Mouse (Mus musculus): ENCODE data around the gene Isx.

The Isx gene

GRCm38 (mm10) chr8:74903054-74903842, 30.3 kb downstream of the Isx start:
- no peak for DNase-seq

- DNase-seq = no peak
Observed at GRCm38 (mm10) chr8:74906333-74906732, 33.4 kb downstream of the Isx start.

GRCm38 (mm10) chr8:74910708-74911107, 37.7 kb downstream of the Isx start:
- no peak for DNase-seq

- DNase-seq = no peak
Observed at GRCm38 (mm10) chr8:74920691-74921421, 47.9 kb downstream of the Isx start.

- no peak for DNase-seq
Observed at GRCm38 (mm10) chr8:74921882-74922518, 49.0 kb downstream of the Isx start.

GRCm38 (mm10) chr8:74927940-74928339, 55.0 kb downstream of the Isx start:
- DNase-seq = no peak

- peak; percentile 15 for DNase-seq
Observed at GRCm38 (mm10) chr8:74930731-74931130, 57.8 kb downstream of the Isx start.

- peak; percentile 36 for DNase-seq
Observed at GRCm38 (mm10) chr8:74935308-74935707, 62.3 kb downstream of the Isx start.

- no peak for DNase-seq
Observed at GRCm38 (mm10) chr8:74936656-74937055, 63.7 kb downstream of the Isx start.

GRCm38 (mm10) chr8:74942056-74942455, 69.1 kb downstream of the Isx start:
- DNase-seq = no peak

Data from thymus, postnatal 4 days (tissue).